Mouse (Mus musculus): ENCODE measurements around the gene Nod2.

DNA sequence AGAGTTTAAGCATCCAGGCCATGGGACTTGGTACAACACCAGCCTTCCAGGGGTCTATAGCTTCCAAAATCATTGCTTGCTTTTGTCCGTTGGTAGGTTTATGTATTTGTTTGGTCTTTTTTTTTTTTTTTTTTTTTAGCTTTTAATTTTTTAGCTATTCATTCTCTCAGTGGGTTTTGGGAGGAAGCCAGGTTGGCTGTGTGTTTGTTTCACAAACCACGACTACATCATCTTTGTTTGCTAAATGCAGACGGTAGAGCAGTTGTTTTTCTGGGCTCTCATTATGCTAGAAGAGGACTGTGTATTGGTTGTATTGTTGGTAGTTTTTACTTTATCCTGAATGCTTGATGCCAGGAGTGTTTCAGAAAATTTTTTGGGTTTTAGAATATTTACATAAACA, 12.8 kb downstream of the Nod2 start:
- TF ChIP-seq CTCF (conservative IDR thresholded peaks at IDR 0.05; ENCODE audit: low read length), result no peak
- no peak for TF ChIP-seq POU5F1 (IDR thresholded peaks at IDR 0.05; ENCODE audit: borderline replicate concordance, low read length)
- no peak for TF ChIP-seq NANOG (IDR thresholded peaks at IDR 0.05; ENCODE audit: borderline replicate concordance, low read length)

Measured in E14TG2a.4 (cell line).